Mouse (Mus musculus): ENCODE data around the gene Hip1.

Gene Hip1

DNA sequence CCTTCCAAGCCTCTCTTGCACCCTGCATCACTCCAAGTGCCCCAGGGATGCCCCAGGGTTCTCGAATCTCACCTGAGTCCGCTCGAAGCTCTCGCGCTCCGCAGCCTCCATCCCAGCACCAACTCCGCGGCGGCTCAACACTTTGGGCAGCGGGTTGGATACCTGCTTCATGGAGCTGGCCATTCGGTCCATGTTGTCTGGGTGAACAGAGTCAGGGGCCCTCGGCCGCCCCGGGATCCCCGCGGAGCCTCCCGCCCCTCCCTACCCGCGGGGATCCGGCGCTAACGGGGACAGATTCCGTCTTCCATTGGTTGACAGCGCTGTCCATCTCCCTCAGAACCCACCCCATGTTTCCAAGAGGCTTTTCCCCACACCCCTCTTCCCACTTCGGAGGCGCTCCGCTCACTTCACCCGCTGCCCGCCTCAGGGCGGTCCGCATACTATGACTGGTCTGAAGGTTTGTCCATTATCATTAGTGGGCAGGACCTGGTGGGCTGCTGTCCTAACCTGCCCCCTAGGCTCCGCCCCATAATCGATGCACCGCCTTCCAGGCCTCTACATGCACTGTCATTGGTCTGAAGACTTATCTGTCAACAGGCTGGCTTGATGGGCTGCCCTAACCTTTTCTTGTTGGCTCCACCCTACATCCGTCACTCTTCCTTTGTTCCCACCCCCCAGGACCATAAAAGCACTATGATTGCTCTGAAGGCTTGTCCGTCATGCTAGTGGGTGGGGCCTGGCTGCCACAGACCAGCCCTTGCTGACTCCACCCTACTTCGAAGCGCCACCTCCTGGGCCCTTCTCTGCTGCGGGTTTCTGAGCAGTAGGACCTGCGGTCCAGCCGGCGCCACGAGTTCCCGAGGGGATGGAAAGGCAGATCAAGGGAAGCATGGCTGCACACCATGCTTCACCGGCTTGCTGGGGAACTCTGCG lies at the start of gene Hip1:
TSS of gene Hip1 (minus strand) at position 256 of the 933 bp plus-strand sequence.
- DNase-seq (ENCODE audit: low read depth, low spot score) = peak; percentile 98

DNA sequence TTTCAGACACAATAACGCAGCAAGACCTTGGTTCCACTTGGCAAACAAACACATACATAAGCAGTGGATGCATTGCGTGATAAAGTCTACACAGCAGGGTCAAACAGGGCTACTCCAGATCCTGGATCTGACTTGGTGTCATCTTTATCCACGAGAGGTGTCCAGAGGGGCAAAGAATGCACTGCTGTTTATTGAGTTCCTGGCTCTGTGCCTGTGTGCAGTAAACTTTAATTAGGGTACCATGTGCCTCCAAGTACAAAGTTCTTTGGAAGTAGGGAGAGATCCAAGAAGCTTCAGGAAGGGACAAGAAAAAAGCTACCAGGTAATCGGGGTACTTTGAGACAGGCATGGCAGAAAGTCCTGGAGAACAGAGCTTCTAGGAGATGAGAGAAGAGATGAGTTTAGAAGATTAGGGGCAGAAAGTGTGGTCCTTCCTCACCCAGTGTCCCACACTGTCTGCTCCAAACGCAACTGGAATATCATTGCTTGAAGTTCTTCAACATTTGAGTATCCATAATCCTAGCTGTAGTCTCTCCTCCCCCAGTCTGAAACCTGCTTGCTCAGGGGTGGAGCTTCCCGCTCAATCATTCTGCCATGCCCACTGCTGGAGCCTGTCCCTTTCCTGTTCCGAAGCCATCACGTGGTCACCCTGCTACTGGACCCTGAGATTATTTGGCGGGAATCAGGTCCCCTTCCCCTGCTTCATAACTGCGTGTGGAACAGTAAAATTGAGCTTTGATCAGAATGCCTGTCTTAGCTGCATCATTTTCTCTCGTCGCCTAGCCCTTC lies 45.3 kb upstream of the Hip1 start:
- no peak for DNase-seq (ENCODE audit: low read depth, low spot score)

DNA sequence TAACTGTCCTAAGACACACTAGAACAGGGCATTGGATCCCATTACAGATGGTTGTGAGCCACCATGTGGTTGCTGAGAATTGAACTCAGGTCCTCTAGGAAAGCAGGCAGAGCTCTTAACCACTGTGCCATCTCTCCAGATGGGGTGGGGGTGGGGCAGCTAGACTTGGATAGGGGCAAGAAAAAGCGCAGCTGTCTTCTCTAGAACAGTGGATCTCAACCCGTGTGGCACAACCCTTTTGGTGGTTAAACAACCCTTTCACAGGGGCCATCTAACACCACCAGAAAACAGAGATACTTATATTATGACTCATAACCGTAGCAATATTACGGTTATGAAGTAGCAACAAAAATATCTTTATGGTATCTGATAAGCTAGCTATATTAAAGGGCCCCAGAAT lies 42.8 kb upstream of the Hip1 start:
- no peak for DNase-seq (ENCODE audit: low read depth, low spot score)

DNA sequence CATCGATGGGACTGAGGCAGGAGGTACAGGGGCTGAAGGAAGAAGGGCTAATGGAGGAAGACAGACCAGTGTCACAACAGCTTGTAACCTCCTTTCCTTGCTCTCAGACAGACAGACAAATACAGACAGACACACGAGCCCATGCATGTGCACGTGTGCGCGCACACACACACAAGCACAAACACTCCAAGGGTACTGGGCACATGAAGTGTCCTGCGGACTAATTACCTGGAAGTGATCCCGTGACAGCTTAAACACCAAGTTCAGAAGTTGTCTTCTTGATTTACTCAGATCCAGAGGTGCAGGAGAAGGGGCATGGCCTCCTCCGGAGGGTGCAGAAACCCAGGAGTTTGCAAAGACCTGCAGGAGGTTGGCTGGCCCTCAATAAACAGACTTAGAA lies 40.8 kb upstream of the Hip1 start:
- no peak for DNase-seq (ENCODE audit: low read depth, low spot score)

DNA sequence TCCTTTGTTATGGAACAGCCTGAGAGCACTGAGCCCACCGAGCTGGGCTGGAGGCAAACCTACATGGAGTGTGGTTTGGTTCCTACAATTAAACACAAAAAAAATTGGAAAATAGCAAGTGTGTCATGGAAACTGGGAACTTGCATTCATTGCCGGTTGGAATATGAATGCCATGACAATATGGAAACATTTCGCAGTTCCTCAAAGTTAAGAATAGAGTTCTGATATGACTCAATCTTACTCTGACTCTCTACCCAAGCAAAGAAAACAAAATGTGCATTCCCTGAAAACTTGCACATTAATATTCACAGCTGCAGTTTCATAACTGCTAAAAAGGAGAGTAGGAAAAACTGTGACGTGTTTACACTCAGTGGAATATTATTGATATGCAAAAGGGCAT lies 37.4 kb upstream of the Hip1 start:
- no peak for DNase-seq (ENCODE audit: low read depth, low spot score)

DNA sequence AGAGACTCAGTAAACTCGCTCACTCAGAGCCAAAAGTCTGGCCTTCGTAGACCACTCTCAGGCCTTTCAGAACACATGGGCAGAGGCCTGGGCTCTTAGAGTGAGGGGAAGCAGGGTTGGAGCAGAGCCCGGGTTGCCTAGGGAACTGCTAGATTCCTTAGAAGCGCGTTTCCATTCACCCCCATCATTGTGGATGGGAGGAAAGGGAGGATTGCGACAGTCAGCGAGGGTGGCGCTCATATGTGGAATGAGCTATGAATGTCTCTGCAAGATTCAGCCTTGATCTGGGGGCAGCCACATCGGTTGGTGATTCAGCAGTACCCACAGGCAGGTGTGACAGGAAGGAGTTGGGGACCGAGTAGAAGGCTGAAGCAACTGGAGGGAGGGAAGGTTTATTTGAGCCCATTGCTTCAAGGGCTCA lies 34.4 kb upstream of the Hip1 start:
- DNase-seq (ENCODE audit: low read depth, low spot score) = no peak

DNA sequence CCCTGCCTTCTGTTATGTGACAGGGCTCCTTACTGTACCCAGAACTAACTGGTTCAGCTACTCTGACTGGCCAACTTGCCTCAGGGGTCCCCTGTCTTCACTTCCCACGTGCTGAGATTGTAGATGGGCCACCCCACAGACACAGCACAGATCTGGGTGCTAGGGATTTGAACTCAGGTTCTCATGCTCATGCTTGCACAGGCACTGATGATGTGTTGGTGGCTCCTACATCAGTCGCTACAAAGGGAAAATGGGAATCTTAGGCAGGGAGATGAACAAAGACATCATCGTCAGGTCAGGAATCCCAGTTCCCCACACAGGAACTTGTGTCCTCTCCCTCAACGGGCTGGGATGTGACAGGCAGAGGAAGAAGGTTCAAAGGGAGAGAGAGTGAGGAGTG lies 31.1 kb upstream of the Hip1 start:
- DNase-seq (ENCODE audit: low read depth, low spot score) = no peak

DNA sequence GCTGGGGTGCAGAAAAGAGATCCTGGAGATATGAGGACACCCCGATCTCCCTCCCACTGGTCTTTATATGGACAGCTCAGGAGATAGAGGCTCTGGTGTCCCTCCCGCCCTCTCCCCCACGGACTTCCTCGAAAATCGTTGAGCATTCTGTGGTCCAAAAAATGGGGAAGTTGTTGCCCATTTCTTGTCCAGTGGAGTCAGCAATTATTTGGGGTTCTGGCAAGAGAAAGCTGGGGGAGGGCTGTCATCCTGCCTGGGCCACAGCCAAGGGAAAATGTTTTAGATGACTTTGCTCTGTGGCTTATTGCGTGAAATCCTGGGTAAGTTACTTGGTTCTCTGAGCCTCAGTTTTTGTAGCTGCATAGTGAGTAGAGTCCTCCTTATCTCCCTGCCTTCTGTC lies 28.1 kb upstream of the Hip1 start, which contains the start of gene Ccl24:
TSS of gene Ccl24 (minus strand) at position 44 of the 400 bp plus-strand sequence.
- no peak for DNase-seq (ENCODE audit: low read depth, low spot score)

DNA sequence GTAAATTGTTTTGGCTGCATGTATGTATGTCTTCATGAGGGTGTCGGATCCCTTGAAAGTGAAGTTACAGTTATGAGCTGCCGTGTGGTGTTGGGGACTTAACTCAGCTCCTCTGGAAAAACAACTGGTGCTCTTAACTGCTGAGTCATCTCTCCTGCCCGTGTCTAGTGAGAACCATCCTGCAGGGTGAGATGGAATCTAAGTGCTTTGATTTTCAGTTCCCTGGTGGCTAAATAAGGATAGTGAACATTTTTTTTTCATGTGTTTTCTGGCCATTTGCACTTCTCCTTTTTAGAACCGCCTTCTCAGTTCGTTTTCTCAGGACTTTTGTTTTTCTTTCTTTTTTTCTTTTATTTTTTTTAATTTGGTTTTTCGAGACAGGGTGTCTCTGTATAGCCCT lies 23.8 kb upstream of the Hip1 start:
- DNase-seq (ENCODE audit: low read depth, low spot score) = no peak

DNA sequence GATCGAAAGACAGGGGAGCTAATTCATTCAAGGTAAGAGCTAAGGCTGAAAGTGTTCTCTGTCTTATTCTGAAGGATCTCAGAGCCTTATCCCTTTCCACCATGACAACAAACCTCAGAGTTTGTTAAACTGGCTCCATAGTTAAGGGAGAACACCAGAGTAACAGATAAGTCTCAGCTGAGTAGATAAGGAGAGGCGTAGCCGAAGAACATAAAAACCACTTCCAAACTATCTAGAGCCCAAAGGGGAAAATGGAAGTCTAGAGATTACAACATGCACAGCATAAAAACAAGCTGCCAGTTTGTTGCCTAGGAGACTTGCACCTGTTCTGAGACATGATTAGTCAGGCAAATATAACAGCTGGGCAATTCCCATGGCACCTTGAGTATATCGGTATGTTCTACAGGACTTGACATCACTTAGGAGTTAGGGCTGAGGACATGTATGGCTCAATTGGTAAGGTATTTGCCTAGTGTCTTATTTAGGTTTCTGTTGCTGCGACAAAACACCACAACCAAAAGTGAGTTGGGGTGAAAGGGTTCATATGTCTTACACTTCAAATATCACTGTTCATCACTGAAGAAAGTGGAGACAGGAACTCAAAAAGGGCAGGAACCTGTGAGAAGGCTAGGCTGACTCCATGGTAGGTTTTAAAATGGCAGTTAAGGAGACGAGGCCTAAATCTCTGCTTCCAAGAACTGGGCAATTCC lies 22.8 kb upstream of the Hip1 start:
- no peak for DNase-seq (ENCODE audit: low read depth, low spot score)

DNA sequence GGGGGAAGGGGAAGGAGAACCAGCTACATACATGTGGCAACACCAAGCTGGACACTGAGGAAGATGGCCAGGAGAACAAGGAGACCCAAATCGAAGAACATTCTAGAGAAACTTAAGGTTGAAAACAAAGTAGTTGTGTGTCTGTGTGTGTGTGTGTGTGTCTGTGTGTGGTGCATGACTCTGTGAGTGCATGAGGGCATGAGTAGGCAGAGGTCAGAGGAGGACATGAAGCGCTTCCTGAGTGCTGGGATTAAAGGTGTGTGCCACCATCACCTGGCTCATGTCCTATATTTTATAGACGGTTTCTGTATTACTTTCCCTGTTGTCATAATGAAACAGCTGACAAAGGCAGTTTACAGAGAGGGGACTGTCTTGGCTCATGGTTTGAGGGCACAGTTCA lies 18.5 kb upstream of the Hip1 start, which contains the start of gene Ccl26:
TSS of gene Ccl26 (minus strand) at position 101 of the 400 bp plus-strand sequence.
- no peak for DNase-seq (ENCODE audit: low read depth, low spot score)

DNA sequence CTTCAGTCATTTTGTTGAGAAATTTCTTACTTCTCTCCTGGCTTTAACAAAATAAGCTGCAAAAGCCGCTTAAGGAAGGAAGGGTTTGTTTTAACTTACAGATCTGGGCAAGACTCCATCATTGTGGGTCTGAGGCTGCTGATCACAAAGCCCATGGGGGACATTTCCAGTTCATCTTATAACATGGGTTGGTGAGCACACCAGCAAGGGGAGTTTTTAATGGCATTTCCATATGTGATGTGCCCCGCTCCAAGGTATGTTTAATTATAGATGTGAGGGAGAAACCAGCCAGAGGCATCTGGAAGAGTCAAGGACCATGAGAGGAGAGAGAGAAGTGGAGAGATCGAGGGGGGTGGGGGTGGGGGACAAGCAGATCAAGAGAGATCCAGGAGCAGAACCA lies 12.8 kb upstream of the Hip1 start:
- DNase-seq (ENCODE audit: low read depth, low spot score) = no peak

DNA sequence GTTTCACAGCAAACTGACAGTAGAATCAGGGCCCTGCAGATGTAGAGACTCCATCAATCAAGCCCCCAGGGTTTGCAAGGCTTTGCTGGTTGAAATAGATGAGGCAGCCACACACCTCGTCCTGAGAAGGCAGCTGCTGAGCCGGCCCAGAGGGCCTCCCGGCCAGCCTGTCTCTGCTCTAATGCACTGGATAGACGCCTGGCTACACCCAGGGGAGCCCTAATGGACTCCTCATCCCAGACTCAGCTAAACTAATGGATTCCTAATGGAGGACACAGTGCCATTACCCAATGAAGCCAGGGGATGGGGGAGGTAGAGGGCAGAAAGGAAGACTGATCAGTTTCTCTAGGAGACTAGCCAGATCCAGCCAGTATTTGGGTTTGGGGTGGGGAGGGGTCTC lies 12.1 kb upstream of the Hip1 start:
- DNase-seq (ENCODE audit: low read depth, low spot score) = no peak

DNA sequence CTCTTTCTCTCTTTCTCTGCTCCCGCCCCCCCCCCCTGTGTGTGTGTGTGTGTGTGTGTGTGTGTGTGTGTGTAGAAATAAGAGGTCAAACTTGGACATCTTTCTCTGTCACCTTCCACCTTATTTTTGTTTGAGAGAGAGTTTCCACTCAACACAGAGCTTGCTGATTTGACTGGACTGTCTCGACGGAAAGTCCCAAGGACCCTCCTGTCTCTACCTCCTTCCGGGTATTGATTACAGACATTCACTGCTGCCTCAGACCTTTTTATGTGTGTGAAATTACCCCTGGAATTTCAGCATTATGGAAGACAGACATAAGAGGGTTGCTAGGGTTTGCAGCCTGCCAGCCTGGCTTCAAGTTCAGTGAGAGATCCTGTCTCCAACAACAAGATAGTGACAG lies 11.3 kb upstream of the Hip1 start:
- no peak for DNase-seq (ENCODE audit: low read depth, low spot score)

DNA sequence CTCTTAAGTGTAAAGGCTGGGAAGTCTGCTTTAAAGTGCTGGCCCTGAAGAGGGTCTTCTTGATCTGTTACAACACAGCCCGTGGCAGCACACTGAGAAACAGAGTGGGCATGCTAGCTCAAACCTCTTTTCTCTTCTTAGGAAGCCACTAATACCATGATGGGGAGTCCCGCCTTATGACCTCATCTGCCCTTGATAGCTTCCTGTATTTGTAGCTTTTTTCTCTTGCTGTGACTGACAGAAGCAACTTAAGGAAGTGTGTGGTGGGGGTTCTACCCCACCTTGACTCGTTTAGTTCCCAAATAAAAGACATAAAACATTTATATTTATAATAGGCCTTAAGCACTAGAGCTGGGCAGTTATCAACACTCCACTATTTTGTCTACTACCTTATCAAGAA lies 6.7 kb upstream of the Hip1 start:
- DNase-seq (ENCODE audit: low read depth, low spot score) = no peak

DNA sequence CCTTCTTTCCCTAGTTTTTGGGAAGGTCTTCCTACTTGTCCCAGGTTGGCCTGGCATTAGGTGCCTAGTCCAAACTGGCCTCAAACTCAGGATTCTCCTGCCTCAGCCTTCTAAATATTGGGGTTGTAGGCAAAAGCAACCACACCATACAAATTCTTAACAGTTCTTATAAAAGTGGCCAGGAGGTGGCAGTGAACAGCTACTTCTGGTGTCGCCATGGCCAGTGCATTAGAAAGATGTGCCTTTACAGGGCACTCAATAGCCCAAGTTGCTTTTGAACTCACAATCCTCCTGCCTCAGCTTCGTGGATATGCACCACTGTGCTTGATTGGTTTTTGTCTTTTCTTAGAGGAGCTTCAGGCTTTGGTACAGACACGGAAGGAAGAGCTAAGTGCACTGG lies 6.0 kb upstream of the Hip1 start:
- peak; percentile 55 for DNase-seq (ENCODE audit: low read depth, low spot score)

DNA sequence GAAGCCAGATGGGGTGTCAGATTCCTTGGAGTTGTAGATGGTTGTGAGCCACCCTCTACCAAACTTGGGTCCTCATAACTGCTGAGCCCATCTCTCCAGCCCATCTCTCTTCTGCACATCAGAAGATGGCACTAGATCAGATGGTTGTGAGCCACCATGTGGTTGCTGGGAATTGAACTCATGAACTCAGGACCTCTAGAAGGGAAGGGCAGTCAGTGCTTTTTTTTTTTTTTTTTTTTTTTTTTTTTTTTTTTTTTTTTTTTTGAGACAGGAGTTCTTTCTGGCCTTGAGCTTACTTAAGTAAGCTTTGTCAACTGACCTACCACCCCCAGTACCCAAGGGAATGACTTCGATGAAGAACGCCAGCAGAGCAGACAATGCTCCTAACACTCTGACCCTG lies 3.1 kb upstream of the Hip1 start:
- DNase-seq (ENCODE audit: low read depth, low spot score) = no peak

DNA sequence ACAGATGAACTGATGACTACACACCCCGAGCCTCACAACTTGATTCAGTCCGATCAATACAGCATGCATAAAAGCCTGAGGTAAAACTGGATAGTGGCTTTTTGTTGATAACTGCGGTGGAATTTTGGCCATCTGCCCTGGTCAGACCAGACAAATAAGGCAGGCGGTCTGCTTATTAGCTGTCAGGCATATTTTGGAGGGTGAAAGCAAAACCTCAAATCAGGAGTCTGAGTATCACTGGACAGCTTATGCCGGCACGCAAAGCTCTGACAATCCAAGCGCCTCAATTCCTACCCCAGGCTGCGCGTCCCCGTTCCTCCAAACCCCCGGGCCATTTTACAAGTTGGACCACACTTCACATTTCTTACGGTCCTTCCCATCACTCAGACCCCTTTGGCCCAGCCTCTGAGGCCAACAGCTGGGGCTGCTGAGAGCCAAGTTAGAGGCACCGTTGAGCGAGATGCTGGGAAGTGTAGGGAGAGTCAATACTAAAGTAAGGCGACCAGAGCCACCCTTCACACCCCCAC lies 825 bp downstream of the Hip1 start:
- no peak for DNase-seq (ENCODE audit: low read depth, low spot score)

DNA sequence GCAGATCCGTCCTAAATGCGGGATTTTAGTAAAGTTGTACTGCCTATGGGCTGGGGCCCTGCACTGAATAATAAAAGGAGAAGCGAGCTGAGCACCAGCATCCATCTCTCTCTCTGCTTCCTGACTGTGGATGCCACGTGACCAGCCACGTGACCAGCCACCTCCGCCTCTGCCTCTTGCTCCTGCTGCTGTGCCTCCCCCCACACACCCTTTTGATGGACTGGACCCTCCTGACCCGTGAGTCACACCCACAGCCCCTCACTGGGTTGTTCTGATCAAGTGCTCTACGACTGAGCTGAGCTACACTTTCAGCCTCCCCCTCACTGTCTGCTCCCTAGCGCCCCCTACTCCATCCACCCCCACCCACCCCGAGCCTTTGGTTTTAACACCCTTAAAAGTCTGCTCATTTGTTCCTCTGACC lies 7.1 kb downstream of the Hip1 start:
- DNase-seq (ENCODE audit: low read depth, low spot score) = peak; percentile 75

DNA sequence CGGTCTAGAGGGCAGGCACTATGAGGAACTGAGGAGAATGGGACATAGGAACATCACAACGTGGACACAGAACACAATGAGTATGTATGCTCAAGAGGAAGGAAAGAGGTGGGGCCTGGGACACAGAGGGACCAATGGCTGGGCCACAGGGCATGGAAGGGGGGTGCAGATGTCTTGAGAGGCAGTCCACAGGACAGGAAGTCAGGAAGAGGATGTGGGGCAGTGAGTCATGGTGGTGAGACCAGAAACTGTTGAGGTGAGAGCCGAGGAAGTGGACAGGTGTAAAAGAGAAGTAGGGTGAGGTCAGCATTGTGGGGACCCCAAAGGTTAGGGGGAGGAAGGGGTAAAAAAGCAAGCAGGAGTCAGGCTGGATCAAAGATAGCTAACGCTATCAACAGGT lies 7.6 kb downstream of the Hip1 start:
- DNase-seq (ENCODE audit: low read depth, low spot score) = peak; percentile 61

DNA sequence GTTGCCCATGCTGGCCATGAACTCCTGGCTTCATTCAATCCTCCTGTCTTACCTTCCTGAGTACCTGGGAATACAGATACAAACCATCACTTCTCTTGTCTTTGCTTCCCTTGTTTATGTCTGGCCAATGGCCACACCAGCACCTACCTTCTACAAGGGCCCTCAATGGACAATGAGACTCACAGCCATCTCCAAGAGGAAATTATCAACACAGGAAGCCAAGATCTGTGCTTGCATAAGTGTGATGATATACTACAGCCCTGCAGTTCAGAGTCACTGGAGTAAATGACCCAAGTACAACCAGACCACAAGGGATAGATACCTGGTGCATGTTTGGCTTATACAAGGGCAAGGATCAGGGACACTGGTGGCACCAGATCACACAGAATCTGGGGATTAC lies 9.1 kb downstream of the Hip1 start:
- DNase-seq (ENCODE audit: low read depth, low spot score) = no peak

DNA sequence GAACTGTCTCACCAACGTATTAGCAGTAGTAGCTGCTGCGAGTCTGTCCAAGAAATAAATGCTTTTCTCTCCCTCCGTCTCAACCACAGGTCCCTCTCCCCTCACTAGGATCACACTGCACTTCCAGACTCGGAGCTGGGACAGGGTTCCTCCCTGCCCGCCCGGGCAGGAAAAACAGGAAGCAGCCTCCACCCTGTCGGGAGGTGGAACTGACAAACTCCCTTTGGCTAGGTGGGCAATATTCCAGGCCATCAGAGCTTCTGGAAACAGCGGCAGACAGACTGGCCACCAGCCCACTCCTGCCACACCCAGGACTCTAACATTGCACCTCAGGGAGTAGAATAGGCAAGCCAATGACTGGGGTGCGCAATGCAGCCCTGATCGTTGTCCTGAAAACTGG lies 11.5 kb downstream of the Hip1 start:
- no peak for DNase-seq (ENCODE audit: low read depth, low spot score)

Measured in CD4-positive, CD25-positive, alpha-beta regulatory T cell, adult 2 months (primary cell).